Mouse (Mus musculus) hematopoietic stem cell, adult 5-6 weeks (primary cell): Measurements from ENCODE around the gene Fgd3. TPM values are rescaled to one million over a fixed set of nuclear protein-coding genes. Genes with fewer than 3 reads are reported as not detected.

Source experiments
- ATAC-seq, 2 experiments: fragments of 125-278 bp in 1 of 2; replicated peaks in 1 of 2; 2 replicates each; pipeline ENCODE4 v1.8.0; 2016 to 2017; ENCODE audit warnings: inconsistent platforms in 2 of 2, mild to moderate bottlenecking in 2 of 2, moderate number of reproducible peaks in 2 of 2, low read depth in 1 of 2, moderate TSS enrichment in 1 of 2; ENCODE audit not compliant: low FRiP score in 2 of 2, poor library complexity in 2 of 2, severe bottlenecking in 2 of 2, insufficient read depth in 1 of 2, low TSS enrichment in 1 of 2
- total RNA-seq: library from RNA; stranded (forward); fragments of 172-1452, 232-1000 nt; gene quantifications from 2 replicates; pipeline ENCODE4 v1.2.3, GENCODE M21; 2017

The Fgd3 gene
- total RNA-seq, 1 experiment from 2014 or later = 13.0 TPM

DNA sequence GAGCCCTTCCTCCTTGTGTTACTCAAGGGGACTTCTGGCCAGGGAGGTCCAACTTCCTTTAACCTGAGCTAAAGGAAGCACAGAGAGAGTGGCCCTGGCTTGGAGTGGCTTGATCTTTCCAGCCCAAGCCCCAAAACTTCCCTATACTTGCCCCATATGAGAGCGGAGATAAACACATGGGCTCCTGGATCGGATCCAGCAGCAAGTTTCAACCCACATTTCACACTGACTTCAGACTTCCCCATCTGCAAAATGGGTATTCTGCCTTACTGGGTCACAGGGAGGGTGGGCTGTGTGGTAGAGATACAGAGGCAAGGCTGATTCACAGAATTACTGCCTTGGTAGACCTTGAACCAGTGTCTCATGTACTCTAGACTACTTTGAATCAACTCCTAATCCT, 76.6 kb downstream of the Fgd3 start:
- no peak for ATAC-seq

DNA sequence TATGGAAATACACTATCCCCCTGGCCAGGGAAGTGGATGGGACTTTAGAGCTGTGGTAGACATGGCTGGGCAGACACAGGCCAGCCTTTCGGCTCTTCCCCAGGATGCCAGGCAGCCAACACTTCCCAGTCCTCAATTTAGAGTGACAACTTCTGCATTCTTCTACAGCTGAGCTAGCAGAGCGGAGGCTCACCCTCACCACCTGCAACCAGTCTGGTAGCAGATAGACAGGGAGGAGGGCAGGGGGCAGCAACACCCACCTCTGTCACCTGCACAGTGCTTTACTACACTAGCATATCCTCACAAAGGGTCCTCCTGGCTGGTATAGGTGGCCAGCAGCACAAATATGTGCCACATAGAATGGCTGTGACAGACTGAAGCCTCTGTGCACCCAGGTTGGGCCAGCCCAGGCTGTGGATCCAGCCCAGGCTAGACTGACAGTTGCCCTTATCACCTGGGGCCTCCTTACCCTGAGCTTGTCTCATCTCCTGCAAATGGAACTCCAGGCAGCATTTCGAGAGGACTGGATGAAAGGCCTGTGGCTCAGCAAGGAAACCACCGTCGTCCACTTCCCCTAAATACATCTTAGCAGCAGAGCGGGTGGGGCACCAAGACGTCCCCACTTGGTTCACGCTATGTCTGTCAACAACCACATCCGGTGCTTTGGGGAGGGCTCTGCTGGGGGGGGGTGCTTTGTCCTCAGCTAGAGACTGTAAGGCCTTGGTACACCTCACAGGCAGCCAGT, 77.6 kb downstream of the Fgd3 start:
- ATAC-seq = peak; percentile 88 to 90

DNA sequence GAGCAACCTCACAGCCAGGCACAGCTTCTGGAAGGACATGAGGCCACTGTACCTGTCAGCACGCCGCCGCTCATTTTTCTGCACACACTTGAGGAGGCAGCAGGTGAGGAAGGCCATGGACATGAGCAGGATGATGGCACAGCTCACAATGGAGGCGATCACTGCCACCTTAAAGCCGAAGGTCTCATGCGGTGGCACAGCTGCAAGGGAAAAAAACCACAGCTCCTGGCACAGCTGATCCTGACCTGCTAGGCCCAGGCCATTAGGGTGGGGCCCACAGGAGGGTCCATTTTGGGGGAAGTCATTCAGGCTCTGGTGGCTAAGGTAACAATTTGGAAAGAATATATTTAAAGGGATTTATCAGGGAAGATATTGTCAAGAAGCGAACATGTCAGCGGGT, 81.4 kb downstream of the Fgd3 start:
- ATAC-seq = no peak

DNA sequence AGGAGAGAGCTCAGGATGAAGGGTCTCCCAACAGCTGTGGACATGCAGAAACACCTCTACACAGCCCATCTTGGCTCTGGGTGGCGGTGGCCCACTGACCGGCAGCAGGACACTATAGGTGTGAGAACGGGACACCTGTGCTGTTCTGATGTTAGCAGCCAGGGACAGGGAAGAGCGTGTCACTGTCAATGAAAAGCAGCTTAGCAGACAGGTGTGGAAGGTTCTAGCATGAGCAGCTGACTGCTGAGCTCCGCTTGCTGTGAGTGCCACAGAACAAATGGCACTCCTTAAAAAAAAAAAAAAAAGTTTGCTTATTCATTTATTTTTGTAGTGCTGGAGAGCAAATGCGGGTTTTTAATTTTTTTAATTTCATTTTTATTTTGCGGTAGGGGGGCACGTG, 82.5 kb downstream of the Fgd3 start:
- no peak for ATAC-seq

DNA sequence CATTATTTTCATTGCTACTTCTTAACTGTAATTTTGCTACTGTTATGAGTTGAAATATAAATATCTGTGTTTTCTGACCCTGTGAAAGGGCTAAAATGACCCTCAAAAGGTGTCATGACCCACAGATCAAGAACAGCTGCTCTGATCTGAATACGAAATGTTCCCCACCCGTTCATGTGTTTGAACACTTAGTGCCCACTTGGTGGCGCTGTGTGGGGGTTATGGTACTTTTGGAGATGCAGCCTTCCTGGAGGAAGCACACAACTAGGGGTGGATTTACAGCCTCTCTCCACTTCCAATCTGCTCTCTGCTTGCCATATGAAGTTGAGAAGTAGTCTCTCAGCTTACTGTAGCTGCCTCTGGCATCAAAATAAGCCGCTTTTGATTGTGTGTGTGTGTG, 85.4 kb downstream of the Fgd3 start:
- ATAC-seq = no peak

DNA sequence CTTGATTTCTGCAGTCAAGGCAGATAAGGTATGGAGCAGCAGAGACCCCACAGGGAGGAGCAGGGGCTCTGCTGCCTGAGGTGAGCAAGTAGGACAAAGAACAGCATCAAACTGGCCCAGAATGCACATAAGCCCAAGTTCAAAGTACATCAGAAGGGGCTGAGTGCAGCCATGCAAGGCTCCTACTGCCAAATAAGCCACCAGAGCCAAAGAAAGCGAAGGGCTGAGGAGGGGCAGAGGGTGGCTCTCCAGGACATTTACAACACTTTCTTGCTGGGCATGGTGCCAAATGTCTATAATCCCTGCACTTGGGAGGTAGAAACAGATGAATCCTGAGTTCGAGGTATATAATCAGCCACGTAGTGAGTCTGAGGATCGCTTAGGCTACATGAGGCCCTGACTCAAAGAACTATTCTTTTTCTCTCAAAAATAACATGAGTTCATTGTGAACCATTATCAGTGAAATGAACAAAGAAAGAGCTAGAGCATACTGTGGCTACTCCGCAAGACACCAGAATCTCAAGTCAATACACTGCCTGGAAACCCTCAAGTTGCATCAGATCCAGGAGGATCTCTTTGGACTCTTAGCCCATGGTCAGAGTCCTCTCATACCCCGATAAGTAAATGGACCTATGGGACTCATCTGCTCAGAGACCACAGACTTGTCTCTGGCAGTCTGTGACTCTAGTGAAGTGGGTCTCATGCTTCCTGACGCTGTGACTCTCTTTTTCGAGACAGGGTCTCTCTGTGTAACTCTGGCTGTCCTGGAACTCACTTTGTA, 86.1 kb downstream of the Fgd3 start:
- ATAC-seq = no peak

DNA sequence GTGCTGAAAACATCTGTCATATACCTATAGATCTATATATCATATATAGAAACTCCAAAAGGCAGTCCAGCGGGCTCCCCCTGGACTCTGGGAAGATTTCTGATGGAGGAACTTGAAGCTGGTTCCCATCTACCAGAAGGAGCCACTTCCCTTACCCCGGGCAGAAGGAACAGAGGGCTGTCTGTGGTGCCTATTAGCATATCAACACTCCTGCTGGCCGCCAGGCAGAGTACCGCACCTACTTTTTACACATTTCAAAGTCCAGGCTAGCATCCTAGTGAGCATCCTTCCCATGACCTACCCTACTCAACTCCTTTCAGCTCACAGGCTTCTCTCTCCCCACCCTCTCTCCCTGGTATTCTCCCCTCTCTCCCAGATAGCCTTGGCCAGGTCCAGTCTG, 94.5 kb downstream of the Fgd3 start:
- no peak for ATAC-seq

DNA sequence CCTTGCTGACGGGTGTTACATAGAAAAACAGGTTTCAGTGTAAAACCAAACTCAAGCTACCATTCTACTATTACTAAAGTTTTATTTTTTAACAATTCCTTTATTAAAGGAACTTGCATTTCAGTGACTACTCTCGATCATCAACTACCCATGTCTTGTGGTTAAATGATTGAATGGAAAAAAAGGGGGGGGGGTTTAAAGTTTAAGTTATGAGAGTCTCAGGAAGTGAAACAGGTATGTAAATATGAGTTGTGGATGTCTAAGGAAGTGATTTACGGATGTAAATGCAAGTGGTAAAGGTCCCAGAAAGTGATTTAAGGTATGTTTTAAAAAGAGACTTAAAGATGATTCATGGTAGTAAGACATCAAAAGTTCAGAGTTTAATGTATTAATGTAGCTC, 95.0 kb downstream of the Fgd3 start:
- no peak for ATAC-seq

DNA sequence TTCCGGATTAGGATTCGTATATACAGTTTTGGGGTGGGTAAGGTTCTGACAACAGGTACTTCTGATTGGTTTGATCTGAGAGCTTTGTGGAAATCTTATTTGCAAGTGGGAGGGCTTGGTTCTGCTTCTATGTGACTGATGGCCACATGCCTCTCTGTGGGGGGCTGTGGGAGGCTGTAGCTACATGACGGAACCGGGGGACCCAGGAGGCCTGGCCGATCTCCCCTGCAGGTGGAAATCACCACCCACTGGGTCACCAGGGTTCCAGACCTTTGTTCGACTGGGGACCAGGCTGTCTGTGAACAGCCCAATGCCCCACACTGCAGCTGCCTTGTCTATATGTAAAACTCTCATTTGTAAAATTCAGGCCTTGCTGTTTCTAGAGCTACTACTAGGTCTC, 95.4 kb downstream of the Fgd3 start:
- no peak for ATAC-seq

DNA sequence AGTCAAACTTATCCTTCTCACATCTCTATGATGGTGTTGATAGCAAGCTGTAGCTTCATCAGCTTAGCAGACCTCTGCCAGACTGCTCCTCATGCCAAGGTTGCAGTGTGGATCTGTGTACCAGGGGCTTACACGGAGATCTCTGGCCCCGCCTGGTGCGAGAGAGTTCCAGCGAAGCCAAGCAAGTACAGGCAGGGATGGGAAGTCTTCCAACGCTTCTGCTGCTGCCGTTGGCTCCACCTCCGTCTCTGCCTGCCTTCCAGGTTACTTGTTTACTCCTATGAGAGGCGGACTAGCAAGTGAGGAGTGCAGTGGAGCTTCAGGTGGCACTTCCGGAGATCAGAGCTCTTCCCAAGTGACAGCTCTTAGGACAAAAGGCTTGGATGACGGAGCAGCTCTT, 95.8 kb downstream of the Fgd3 start:
- no peak for ATAC-seq

DNA sequence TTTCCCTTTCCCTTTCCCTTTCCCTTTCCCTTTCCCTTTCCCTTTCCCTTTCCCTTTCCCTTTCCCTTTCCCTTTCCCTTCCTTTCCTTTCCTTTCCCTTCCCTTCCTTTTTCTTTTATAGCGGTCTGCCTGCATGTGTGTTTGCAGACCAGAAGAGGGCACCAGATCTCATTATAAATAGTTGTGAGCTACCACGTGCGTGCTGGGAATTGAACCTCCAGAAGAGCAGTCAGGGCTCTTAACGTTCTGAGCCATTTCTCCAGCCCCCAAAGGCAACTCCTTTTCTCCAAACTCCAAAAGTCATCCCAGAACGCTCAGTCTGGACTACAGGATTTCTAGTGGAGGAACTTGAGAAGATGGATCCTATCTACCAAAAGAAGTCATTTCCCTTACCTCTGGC, 99.2 kb downstream of the Fgd3 start:
- no peak for ATAC-seq

DNA sequence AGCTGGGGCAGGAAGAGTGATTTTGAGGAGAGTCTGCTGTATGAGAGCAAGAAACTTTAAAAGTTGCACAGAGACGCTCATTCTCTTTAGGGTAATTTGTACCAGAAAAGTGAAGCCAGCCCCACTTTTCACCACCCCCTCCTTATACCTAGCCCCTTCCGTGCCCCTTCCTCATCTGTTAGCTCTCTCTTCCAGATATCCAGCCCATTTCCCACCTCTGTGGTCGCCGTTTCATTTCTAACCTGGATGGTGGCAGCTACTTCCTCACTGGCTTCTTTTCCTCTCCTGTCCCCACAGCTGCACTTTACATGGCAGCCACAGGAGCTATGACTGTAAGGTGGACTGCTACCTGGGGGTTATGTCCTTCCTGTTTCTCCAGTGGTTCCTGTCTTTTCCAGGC, 100.7 kb downstream of the Fgd3 start:
- no peak for ATAC-seq

DNA sequence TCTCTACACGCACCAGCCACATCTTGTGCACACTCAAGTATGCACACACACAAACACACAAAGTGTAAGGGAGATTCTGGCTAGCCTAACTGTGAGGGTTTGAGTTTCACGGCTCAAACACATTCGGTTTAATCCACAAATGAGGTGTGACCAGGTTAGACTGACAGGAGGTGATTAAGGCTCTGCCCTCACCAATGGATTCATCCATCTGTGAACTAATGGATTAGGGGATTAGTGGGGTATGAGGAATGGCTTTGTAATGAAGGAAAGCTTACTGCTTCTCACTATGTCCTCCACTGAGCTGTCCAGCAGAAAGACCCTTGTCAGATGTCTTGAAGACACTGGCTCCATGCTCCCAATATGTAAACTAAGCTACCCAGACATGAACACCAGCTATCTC, 101.5 kb downstream of the Fgd3 start:
- ATAC-seq = no peak

DNA sequence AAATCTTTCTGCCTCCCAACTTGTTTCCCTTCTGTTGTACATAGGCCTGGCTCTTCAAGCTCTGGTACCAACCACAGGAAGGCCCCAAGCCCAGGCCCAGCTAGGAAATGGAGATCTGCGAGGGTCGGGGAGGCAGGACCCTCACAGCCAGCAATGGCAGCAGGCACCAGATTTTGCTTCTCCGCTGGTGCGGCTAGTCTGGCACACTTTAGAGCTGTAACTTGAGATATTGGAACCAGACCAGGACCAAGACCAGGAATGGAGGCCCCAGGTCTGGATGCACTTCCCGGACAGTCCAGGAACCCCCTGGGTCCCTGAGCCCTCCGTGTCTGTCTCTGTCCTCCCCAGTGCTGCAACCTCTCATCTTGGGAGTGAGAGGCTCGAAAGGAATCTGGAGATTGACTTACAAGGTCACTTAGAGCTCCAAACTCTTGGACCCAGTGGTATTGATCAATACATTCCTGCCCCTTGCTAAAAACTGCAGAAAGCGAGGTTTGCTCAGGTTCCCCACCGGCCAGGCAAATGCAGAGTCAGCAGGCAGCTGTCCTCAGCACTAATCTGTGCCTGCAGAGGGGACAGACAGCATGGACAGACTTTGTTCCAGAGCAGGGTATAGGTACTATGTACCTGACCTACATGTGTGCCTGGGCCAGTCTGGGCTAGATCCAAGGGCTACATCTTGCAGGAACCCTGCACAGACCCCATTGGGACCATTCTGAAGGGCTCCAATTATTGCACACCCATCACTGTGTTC, 103.1 kb downstream of the Fgd3 start:
- ATAC-seq = no peak

DNA sequence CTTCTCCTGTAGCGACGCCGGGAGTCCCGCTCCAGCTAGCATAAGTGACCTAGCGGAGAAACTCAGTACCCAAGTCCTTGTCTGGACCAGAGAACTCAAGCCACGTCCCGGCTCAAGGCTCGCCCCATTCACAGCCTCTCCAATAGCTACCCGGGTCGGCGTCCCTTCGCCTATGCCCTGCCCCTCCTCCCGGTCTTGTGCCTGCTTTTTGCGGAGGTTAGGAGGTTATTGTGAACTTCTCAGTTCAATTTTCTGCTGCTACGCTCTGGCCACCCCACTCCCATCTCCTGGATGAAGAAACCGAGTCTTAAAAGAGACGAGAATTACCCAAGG, 103.9 kb downstream of the Fgd3 start:
- peak; percentile 29 to 31 for ATAC-seq

DNA sequence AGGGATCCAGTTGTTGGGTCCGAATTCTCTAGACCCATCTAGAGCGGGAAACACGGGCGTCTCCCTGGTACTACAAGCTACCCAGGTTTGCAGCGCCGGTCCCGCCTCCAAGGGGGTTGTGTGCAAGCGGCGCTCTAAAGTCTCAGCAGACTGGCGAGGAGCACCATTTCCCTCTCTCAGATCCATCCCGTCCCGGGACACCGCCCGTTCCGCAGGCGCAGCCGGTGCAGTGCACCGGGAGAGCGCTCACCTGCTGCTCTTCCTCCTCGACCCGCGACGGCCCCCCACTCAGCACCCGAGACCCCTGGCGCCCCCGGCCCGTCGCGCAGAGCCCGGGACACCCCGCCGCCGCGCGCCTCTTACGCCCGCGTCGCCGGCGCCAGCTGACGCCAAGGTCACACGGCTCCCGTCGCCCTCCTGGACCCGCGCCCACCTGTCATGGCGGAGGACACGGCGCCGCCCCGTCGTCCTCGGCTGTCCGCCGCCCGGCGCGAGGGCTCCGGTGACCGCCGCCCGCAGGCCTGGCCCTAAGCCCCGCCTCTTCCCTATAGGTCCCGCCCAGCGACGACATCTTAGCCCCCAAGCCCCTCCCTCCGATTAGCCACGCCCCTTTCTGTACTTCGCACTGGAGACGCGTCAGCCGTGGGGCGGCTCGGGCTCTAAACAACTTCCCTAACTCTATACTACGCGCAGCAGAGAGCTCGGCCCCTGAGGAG, 104.4 kb downstream of the Fgd3 start, which contains the start of gene Card19:
Gene Card19, minus strand, starts transcription at position 534 of the 716 bp plus-strand sequence.
- peak; percentile 81 to 92 for ATAC-seq

DNA sequence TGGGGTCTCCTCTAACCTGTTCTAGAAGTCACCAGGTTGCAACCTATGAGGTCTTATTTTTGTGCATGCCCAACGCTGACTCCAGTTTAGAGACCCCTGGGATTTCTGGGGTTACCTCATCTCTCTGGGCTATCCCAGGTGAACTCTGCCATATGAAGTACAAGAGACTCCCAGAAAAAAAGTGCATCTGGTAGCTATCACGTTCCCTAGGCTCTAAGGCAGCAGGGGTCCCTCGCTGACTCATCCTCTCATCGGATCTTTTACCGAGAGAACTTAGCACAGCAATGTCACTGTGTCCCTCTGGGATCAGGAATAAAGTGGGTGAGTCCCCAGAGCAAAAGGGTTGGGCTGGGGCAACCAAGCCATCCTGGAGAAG, 105.0 kb downstream of the Fgd3 start:
- ATAC-seq = no peak

DNA sequence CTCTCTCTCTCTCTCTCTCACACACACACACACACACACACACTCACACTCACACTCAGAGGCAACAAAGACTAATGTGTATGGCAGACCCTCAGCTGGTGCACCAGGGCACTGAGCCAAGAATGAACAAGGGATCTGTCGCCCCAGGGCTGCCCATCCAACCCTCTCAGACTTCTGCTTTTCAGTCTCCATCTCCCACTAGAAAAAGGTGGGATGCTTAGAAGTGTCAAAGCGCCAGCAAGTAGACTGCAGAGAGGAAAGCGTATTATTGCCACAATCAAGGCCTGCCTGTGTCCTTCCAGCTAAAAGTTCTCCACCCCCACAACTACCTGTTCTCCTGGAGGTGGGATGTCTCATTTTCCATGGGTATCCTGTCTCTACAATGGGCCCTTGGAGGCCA, 105.7 kb downstream of the Fgd3 start:
- no peak for ATAC-seq
